Mouse (Mus musculus) heart, embryonic 16.5 days (tissue): ENCODE data around the gene Tmod3. TPM values are rescaled to one million over a fixed set of nuclear protein-coding genes. Genes with fewer than 3 reads are reported as not detected.
"Not testable (repeated sequence)": the region's sequence is repeated elsewhere in the genome, so short reads cannot be mapped to it uniquely, and the experiment has no call there.

Source experiments
- ATAC-seq: fragments of 200-750 bp; cut with Nextera tagmentation; replicated peaks from 2 replicates; pipeline ENCODE4 v1.8.0; 2017; ENCODE audit warnings: moderate number of reproducible peaks; ENCODE audit not compliant: insufficient read depth, low FRiP score; ENCODE audit errors: extremely low read depth
- H3K27ac ChIP-seq: fragments of 300-500 bp; sonication (generic); 2 replicates; pipeline ENCODE4 v1.5.1; 2014; ENCODE audit warnings: mild to moderate bottlenecking, low read length, control low read depth, moderate library complexity
- H3K27me3 ChIP-seq: fragments of 300-500 bp; sonication (generic); 2 replicates; pipeline ENCODE4 v1.6.1; 2014; ENCODE audit warnings: low read length, mixed read lengths; ENCODE audit not compliant: control insufficient read depth, insufficient read depth
- H3K36me3 ChIP-seq: fragments of 300-500 bp; sonication (generic); 2 replicates; pipeline ENCODE4 v1.6.1; 2014; ENCODE audit not compliant: control insufficient read depth, insufficient read depth
- H3K4me1 ChIP-seq: fragments of 300-500 bp; sonication (generic); 2 replicates; pipeline ENCODE4 v1.6.1; 2014; ENCODE audit warnings: low read length, mixed read lengths; ENCODE audit not compliant: control insufficient read depth, insufficient read depth
- H3K4me2 ChIP-seq: fragments of 300-500 bp; sonication (generic); 2 replicates; pipeline ENCODE4 v1.6.1; 2014; ENCODE audit warnings: low read depth, mild to moderate bottlenecking, control low read depth, low read length
- H3K4me3 ChIP-seq: fragments of 300-500 bp; sonication (generic); 2 replicates; pipeline ENCODE4 v1.5.1; 2014; ENCODE audit warnings: mild to moderate bottlenecking, control low read depth, low read length
- H3K9ac ChIP-seq: fragments of 300-500 bp; sonication (generic); 2 replicates; pipeline ENCODE4 v1.6.1; 2014; ENCODE audit warnings: low read length, control low read depth
- H3K9me3 ChIP-seq: fragments of 300-500 bp; sonication (generic); replicated peaks from 2 replicates; pipeline ENCODE4 v1.6.1; 2016; ENCODE audit warnings: low read length; ENCODE audit not compliant: control insufficient read depth
- WGBS: fragments of 180-500 bp; shearing (Covaris S2); extraction: QIAGEN DNeasy Blood & Tissue Kit; methylation state at CpG from one replicate; pipeline ENCODE4 v1.1.7; 2014; 5-methylcytosine and 5-hydroxymethylcytosine counted together
- polyA plus RNA-seq: library from polyadenylated mRNA; unstranded; fragments of >200 nt; fragmentation: Nextera tagmentation; extraction: Ambion mirVana; gene quantifications from 2 replicates; pipeline ENCODE4 v1.2.1, GENCODE M21; 2015

Tmod3 gene
- polyA plus RNA-seq, 1 experiment from 2014 or later: 90.3 TPM

- H3K4me3 ChIP-seq: no peak overlapping the region
- H3K27ac ChIP-seq: peak overlapping the region; percentile 51
- peak overlapping the region; percentile 7; the same call in 1 of the 2 replicates for H3K4me2 ChIP-seq
- 0 out of 2 replicates have a peak overlapping the region, but pooled peaks have one; percentile 5 for H3K9ac ChIP-seq
- peaks cover 21% of the 10 kb centered on the region for H3K4me1 ChIP-seq
- H3K9me3 ChIP-seq: no peaks in the 10 kb centered on the region
- no peaks in the 10 kb centered on the region for H3K27me3 ChIP-seq
- H3K36me3 ChIP-seq: no peaks in the 10 kb centered on the region
- WGBS: 6% methylated on average over 5 of the region's 5 CpGs
- peak; percentile 52; the same call in 1 of the 2 replicates for ATAC-seq
Observed at GRCm38 (mm10) chr9:75541497-75541896, 18.0 kb downstream of the Tmod3 start.

GRCm38 (mm10) chr9:75536422-75536821 lies 23.0 kb downstream of the Tmod3 start:
- 72% methylated on average over 1 of the region's 1 CpGs for WGBS
- Histone ChIP-seq H3K27ac (no peak overlapping the region), H3K36me3 (0 out of 2 replicates have a peak, but pooled peaks cover 1% of the 10 kb centered on the region), H3K4me1 (peaks cover 5% of the 10 kb centered on the region), H3K4me2 (no peak overlapping the region), H3K9me3 (no peaks in the 10 kb centered on the region), H3K27me3 (no peaks in the 10 kb centered on the region), H3K9ac (no peak overlapping the region), H3K4me3 (no peak overlapping the region)
- ATAC-seq: no peak

- peaks cover 9% of the 10 kb centered on the region; the same call in 1 of the 2 replicates for H3K36me3 ChIP-seq
- no peak overlapping the region for H3K27ac ChIP-seq
- no peaks in the 10 kb centered on the region for H3K9me3 ChIP-seq
- H3K27me3 ChIP-seq: no peaks in the 10 kb centered on the region
- H3K9ac ChIP-seq: no peak overlapping the region
- no peaks in the 10 kb centered on the region for H3K4me1 ChIP-seq
- no peak for ATAC-seq
- 85% methylated on average over 8 of the region's 8 CpGs for WGBS
- H3K4me2 ChIP-seq: no peak overlapping the region
- no peak overlapping the region for H3K4me3 ChIP-seq
Observed at GRCm38 (mm10) chr9:75534431-75534962, 25.0 kb downstream of the Tmod3 start.

- not testable (repeated sequence) for ATAC-seq, H3K4me2 ChIP-seq, H3K9ac ChIP-seq, H3K9me3 ChIP-seq, H3K27me3 ChIP-seq, H3K4me1 ChIP-seq, H3K27ac ChIP-seq, H3K4me3 ChIP-seq
- H3K36me3 ChIP-seq: peaks cover 14% of the 10 kb centered on the region
- 70% methylated on average over 8 of the region's 9 CpGs for WGBS
Observed at GRCm38 (mm10) chr9:75532989-75533388, 26.5 kb downstream of the Tmod3 start.

GRCm38 (mm10) chr9:75532461-75532860 lies 27.0 kb downstream of the Tmod3 start:
- no peak for ATAC-seq
- no peak overlapping the region for H3K9ac ChIP-seq
- H3K36me3 ChIP-seq: peaks cover 14% of the 10 kb centered on the region
- H3K4me2 ChIP-seq: no peak overlapping the region
- H3K27ac ChIP-seq: no peak overlapping the region
- 81% methylated on average over 7 of the region's 7 CpGs for WGBS
- H3K4me1 ChIP-seq: peaks cover 3% of the 10 kb centered on the region; the same call in 1 of the 2 replicates
- H3K27me3 ChIP-seq: no peaks in the 10 kb centered on the region
- H3K9me3 ChIP-seq: no peaks in the 10 kb centered on the region
- no peak overlapping the region for H3K4me3 ChIP-seq

- Histone ChIP-seq H3K27ac (no peak overlapping the region), H3K4me3 (no peak overlapping the region), H3K9ac (no peak overlapping the region), H3K4me2 (no peak overlapping the region), H3K27me3 (no peaks in the 10 kb centered on the region), H3K36me3 (peaks cover 14% of the 10 kb centered on the region), H3K9me3 (no peaks in the 10 kb centered on the region), H3K4me1 (peaks cover 6% of the 10 kb centered on the region; the same call in 1 of the 2 replicates)
- no peak for ATAC-seq
- WGBS: 55% methylated on average over 5 of the region's 5 CpGs
Observed at GRCm38 (mm10) chr9:75529358-75529757, 30.1 kb downstream of the Tmod3 start.

GRCm38 (mm10) chr9:75528096-75528495 lies 31.4 kb downstream of the Tmod3 start:
- Histone ChIP-seq H3K9me3 (no peaks in the 10 kb centered on the region), H3K4me2 (no peak overlapping the region), H3K36me3 (peaks cover 14% of the 10 kb centered on the region), H3K27ac (no peak overlapping the region; the same call in 1 of the 2 replicates), H3K4me1 (peaks cover 8% of the 10 kb centered on the region), H3K4me3 (no peak overlapping the region), H3K27me3 (no peaks in the 10 kb centered on the region), H3K9ac (no peak overlapping the region)
- ATAC-seq: no peak
- 95% methylated on average over 9 of the region's 9 CpGs for WGBS

GRCm38 (mm10) chr9:75527368-75528059 lies 31.9 kb downstream of the Tmod3 start:
- Histone ChIP-seq H3K36me3 (peaks cover 14% of the 10 kb centered on the region), H3K27me3 (no peaks in the 10 kb centered on the region), H3K27ac (peak overlapping the region; percentile 59; the same call in 1 of the 2 replicates), H3K4me1 (peaks cover 8% of the 10 kb centered on the region), H3K9ac (no peak overlapping the region), H3K4me2 (peak overlapping the region; percentile 37), H3K4me3 (no peak overlapping the region), H3K9me3 (no peaks in the 10 kb centered on the region)
- ATAC-seq: peak; percentile 88
- 42% methylated on average over 13 of the region's 13 CpGs for WGBS

GRCm38 (mm10) chr9:75523646-75524045 lies 35.8 kb downstream of the Tmod3 start:
- peak; percentile 69; the same call in 1 of the 2 replicates for ATAC-seq
- 0 out of 2 replicates have a peak overlapping the region, but pooled peaks have one; percentile 4 for H3K27ac ChIP-seq
- no peak overlapping the region for H3K9ac ChIP-seq
- H3K27me3 ChIP-seq: no peaks in the 10 kb centered on the region
- no peaks in the 10 kb centered on the region for H3K9me3 ChIP-seq
- H3K4me2 ChIP-seq: no peak overlapping the region
- 50% methylated on average over 6 of the region's 6 CpGs for WGBS
- peaks cover 10% of the 10 kb centered on the region for H3K36me3 ChIP-seq
- H3K4me3 ChIP-seq: no peak overlapping the region
- peaks cover 8% of the 10 kb centered on the region for H3K4me1 ChIP-seq
